Mouse (Mus musculus) gastrocnemius, postnatal 14 days (tissue): Measurements from ENCODE around the gene Rfx7. TPM values are rescaled to one million over a fixed set of nuclear protein-coding genes. Genes with fewer than 3 reads are reported as not detected.
A peak's percentile ranks its signal among the peaks of the same experiment; 100 is the strongest.
"Not testable (repeated sequence)": the region's sequence is repeated elsewhere in the genome, so short reads cannot be mapped to it uniquely, and the experiment has no call there.

ENCODE experiments used
- DNase-seq: peaks from one replicate; pipeline ENCODE4 v3.0.0; 2021; ENCODE audit warnings: mixed read lengths
- intact Hi-C: fragments of 180-260 bp; cut with DNase I; formaldehyde crosslinking; loops from one replicate; pipeline ENCODE4 v1.15.1; 2025; ENCODE audit warnings: low total_unique reads
- microRNA-seq, 2 experiments: library from miRNA; unstranded; fragments of <30 nt; microRNA quantifications; one replicate each; pipeline ENCODE4 v1.2.0; 2021
- total RNA-seq, 2 experiments: library from RNA; stranded (reverse); gene quantifications; 2 replicates each; pipeline ENCODE4 v1.2.3; 2021

Gene Rfx7
- total RNA-seq, 2 experiments from 2014 or later, result 22.1 to 23.7 TPM

GRCm38 (mm10) chr9:72660139-72660538 lies 128.1 kb downstream of the Rfx7 start:
- intact Hi-C loops, result no loop called here
- no peak for DNase-seq

GRCm38 (mm10) chr9:72660911-72661310 lies 128.9 kb downstream of the Rfx7 start:
- no peak for DNase-seq
- intact Hi-C loops, result no loop called here

GRCm38 (mm10) chr9:72661561-72661894 lies 129.5 kb downstream of the Rfx7 start:
- intact Hi-C loops, result no loop called here
- DNase-seq, result no peak

DNA sequence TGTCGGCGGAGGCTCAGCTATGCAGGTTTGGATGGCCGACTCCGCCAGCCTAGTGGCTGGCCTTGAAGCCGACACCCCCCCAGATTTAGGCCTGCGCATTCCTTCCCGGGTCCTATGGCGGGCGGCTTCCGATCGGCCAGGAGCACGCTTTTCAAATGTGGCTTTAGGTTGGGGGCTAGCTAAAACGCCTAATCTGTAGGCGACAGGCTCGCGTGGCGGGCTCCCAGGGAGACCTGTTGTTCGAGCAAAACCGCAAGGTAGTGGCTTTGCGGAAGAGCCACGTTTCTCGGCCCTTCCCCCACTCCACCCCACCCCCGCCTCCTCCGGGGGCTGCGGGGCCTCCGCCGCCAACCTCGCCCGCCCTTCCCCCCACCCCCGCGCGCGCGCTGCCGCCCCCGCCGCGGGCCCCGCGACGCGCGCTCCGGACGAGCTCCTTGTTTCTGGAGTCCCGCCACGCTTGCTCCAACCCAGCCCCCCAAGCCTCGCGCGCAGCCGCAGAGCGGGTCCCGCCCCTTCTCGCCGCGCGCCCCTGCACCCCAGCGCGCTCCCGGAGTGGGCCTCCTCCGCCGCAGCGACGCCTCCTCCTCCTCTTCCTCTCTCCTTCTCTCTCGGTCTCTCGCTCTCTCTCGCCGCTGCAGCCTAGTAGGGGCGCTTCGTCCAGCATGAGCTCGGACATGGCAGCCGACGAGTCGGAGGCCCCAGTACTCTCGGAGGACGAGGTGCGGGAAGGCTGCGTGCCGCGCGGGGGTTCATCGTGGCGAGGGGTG lies 130.0 kb downstream of the Rfx7 start, which contains the start of gene Nedd4:
TSS of gene Nedd4 (plus strand) at position 452 of the 767 bp plus-strand sequence.
- intact Hi-C loops, result no loop called here
- DNase-seq, result peak; percentile 98

DNA sequence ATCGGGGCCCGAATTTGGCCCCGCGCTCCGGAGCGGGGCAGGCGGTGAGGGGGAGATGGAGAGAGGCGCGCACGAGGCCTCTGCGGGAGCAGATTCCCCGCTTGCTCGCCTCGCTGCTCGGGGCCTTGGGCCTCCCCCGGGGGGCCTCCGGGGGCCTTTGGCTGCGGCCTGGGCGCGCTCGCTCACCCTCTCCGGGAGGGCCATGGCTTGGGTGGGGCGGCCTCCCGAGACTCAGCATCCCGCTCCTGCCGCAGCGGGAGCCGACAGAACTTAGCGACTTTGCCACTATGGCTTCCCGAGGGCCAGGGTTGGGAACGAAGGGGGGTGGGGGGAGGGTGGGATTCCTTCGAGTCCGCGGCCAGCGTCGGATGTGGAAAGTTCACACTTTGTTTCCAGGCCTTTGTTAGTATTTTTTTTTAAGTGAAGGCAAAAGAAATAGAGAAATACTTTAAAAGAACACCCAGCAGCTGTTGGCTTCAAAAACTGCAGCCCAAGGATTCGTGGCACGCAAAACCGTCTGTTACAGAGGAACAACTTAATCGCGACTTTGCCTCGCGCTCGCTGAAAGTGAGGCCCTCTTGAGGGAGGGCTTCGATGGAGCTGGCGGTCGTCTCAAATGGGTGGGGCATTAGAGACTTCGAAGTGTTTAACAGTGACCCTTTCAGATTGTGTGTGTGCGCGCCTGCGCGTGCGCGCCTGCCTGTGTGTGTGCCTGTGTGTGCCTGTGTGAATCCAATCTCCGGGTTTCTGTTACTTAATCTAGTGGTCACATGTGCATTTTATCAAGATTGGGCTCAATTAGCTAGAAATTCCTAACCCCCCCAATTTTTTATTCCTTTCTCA lies 130.9 kb downstream of the Rfx7 start:
- peak; percentile 88 for DNase-seq
- intact Hi-C loops, result no loop called here

DNA sequence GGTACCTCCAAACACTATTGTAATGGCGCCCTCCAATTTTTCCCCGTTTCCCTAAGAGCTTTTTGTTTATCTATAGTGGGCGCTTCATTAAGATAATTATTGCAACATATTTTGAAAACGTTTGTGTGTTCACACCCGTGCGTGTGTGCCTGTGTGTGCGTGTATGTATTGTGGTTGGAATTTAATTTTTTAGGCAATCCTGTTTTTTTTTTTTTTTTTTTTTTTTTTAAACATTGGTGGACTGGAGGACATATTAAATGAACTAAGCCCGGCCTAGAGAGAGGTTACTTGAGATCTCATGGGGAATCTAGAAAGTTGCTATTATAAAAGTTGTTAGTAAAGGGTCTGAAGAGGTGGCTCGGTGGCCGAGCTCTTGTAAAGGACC lies 131.5 kb downstream of the Rfx7 start:
- intact Hi-C loops, result no loop called here

DNA sequence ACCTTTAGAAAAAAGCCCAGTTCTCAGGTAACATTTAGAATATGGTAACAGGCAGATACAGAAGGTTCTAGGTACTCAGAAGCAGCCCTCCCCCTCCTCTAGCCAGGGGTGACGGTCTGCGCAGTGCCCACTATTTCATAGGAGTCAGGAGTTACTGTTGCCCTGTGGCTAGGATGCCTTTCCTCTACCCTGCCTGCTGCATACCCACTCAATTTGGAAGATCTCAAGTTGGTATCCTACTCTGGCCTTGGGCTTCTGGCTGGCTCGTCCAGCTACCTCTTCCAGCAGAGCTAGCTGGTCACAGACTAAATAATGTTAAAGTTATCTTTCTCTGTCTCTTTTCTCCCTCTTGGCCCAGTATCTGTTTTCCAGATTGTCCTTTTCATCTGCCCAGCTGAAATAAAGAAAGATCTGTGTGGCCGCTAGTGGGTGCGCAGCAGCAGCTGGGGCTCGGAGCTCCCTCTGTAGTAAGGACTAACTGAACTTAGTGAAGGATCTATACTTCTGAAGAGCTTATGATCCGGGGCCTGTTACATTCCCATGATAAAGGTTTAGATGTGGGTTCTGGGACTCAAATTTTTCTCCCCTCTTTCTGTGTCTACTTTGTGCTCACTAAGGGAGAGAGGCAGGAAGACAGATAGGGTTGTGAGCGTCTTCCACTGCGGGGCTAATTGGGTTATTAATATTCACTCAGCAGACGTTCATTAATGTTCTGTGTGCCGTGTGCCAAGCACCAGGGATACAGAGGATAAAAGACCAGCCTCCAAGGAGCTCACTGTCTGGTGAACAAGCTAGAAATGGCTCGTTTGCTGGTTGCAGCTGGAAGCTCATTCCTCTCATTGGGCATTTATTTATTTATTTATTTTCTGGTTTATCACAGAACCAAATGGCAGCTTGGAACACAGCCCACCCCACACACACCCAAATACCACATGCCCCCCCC lies 132.6 kb downstream of the Rfx7 start:
- intact Hi-C loops, result no loop called here
- DNase-seq, result no peak

More for the DNA sequence above, 131.5 kb downstream of the Rfx7 start:
- DNase-seq, result no peak

- DNase-seq, result no peak
- intact Hi-C loops, result no loop called here
Observed at GRCm38 (mm10) chr9:72665517-72665916, 133.5 kb downstream of the Rfx7 start.

GRCm38 (mm10) chr9:72666352-72667021 lies 134.4 kb downstream of the Rfx7 start:
- intact Hi-C loops, DNase-seq: not testable (repeated sequence)

DNA sequence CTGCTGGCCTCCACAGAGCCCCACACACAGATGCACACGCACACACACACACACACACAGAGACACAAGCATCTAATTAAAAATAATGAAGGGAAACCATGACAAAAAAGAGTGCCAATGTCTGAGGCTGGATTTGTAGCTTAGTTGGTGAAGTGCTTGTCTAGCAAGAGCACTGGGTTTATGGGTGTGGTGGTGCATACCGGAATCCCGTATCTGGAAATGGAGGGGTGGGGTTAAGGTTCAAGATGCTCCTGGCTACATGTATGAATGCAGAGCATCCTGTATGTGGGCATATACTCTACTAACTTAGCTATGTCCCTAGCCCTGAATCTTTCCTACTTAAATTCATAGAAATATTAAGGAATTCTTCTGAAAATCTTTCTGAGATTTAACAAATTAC lies 135.1 kb downstream of the Rfx7 start:
- DNase-seq, result no peak
- intact Hi-C loops, result no loop called here

- peak; percentile 34 for DNase-seq
- intact Hi-C loops, result no loop called here
Observed at GRCm38 (mm10) chr9:72669383-72669782, 137.3 kb downstream of the Rfx7 start.

DNA sequence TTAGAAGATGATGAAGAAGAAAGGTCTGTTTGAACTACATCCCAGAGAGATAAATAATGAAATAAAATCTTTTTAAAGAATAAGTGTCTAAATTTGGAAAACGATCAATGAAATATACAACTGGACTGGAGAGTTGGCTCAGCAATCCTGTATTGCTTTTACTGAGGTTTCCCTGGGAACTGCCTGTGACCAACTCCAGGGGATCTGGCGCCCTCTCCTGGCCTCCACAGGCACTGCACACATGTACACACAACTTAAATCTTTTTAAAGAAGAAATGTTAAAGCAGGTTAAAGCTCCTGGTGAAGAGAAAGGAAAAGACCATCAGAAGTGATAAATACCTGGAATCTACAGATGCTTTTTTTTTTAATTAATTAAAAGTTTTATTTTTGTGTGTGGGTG lies 140.3 kb downstream of the Rfx7 start:
- intact Hi-C loops, result loop anchor here (5.0 to 10.0 kb wide), 2 partner anchors 35 to 58 kb away; no protein-coding TSS in a partner anchor
- peak; percentile 78 for DNase-seq

Small RNAs within 50 kb of the gene (microRNA-seq; reads per million reads assigned to microRNA genes)
- 0 reads per million in 2 experiments for gene Gm28010

Other genes with a start within 250 kb of the Rfx7 start
- gene Mns1, start 94.2 kb upstream of the Rfx7 start, total RNA-seq, result 1 to 10 TPM in 1 of 2 experiments, under 1 TPM in 1; 0.78 to 1.1 TPM
- gene Tex9, start 40.0 kb upstream of the Rfx7 start, total RNA-seq, result 1 to 10 TPM; 3.0 to 3.1 TPM
- gene Nedd4, start 130.1 kb downstream of the Rfx7 start, total RNA-seq, result 100 to 1,000 TPM; 388 to 415 TPM